Mouse (Mus musculus) brown adipose tissue, adult 24 weeks (tissue): Measurements from ENCODE around the gene Clca4a. TPM values are rescaled to one million over a fixed set of nuclear protein-coding genes. Genes with fewer than 3 reads are reported as not detected.
"Not testable (repeated sequence)": the region's sequence is repeated elsewhere in the genome, so short reads cannot be mapped to it uniquely, and the experiment has no call there.

Source experiments
- H3K27ac ChIP-seq: fragments of 200-500 bp; replicated peaks from 2 replicates; pipeline ENCODE4 v1.5.1; 2012; ENCODE audit warnings: low read depth, mild to moderate bottlenecking, low read length
- H3K4me1 ChIP-seq: fragments of 200-500 bp; 2 replicates; pipeline ENCODE4 v1.6.1; 2012; ENCODE audit warnings: low read length, mixed read lengths; ENCODE audit not compliant: control insufficient read depth, insufficient read depth, insufficient read length
- H3K4me3 ChIP-seq: fragments of 200-500 bp; 2 replicates; pipeline ENCODE4 v1.5.1; 2012; ENCODE audit warnings: low read depth, mild to moderate bottlenecking, low read length, moderate library complexity; ENCODE audit not compliant: insufficient read depth
- polyA plus RNA-seq: library from polyadenylated mRNA; stranded (reverse); fragments of >200 nt; gene quantifications from 2 replicates; pipeline ENCODE4 v1.2.4, GENCODE M21; 2012; ENCODE audit not compliant: missing spikeins, insufficient read depth, insufficient read length

Gene Clca4a
- not detected in 2 replicates for polyA plus RNA-seq

DNA sequence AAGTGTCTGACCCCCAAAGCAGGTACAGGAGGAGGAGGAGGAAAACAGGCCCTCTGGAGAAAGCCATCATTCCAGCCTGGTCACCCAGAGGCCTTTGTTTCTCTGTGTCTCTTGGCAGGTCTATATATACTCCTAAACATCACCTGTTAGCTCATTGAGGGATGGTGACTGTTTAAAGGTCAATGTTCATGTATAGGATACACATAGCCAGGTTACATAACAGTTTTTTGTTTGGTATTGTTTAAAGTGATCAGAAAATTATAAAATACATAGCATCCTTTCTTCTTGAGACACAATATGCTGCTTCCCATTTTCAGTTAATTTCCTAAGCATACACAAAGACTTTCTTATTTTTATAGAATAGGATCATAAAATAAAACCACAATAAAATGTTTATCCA, at the start of gene Clca4a:
Clca4a (minus strand) TSS at position 101 of the 400 bp plus-strand sequence.
- H3K4me3 ChIP-seq: no peak within 1 kb of the TSS
- no peaks in the 10 kb centered on the region for H3K4me1 ChIP-seq
- no peak within 1 kb of the TSS for H3K27ac ChIP-seq

- no peak overlapping the region for H3K27ac ChIP-seq
- no peaks in the 10 kb centered on the region for H3K4me1 ChIP-seq
- H3K4me3 ChIP-seq: no peak overlapping the region
Observed at GRCm38 (mm10) chr3:145017807-145018206, 43.0 kb upstream of the Clca4a start.

GRCm38 (mm10) chr3:145004422-145004821, 29.6 kb upstream of the Clca4a start:
- H3K27ac ChIP-seq: no peak overlapping the region
- no peak overlapping the region for H3K4me3 ChIP-seq
- H3K4me1 ChIP-seq: no peaks in the 10 kb centered on the region

GRCm38 (mm10) chr3:145000912-145001311, 26.1 kb upstream of the Clca4a start:
- H3K4me3 ChIP-seq: no peak overlapping the region
- H3K27ac ChIP-seq: no peak overlapping the region
- H3K4me1 ChIP-seq: no peaks in the 10 kb centered on the region

DNA sequence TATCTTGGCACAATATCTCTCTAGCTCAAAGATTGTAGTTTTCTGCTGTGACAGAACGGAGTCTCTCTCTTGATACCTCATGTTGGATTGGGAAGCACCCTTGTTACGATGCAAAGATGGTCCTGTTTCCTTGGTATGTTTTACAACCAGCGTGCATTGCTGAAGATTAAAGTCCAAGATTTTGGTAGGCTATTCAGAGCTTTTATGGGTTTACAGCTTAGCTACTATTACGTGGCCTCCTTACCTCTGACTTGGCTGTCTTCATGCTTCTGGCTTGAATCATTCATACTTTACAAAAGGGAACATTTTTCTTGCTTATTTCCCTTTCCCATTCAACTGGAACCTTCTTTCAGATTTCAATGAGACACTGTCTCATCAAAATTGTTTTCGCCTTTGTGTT, 18.2 kb upstream of the Clca4a start:
- no peak overlapping the region for H3K4me3 ChIP-seq

DNA sequence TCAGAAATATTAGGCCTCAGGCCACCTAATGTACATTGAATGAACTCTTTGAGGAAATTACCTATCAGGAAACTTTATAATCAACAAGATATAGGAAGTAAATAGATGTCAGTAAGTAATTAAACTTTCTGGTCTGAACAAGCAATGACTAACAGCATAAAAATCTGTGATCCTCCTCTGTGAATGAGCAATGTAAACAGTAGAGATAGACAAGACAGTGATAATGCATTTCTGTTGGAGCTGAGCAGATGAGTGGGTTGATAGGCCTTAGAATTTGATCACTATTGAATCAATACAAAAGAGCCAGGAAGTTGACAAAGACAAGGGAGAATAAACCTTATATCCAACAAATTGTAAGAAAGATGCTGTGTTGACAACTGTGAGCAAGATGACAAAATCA, 17.8 kb upstream of the Clca4a start:
- no peaks in the 10 kb centered on the region for H3K4me1 ChIP-seq
- H3K27ac ChIP-seq: no peak overlapping the region
- H3K4me3 ChIP-seq: no peak overlapping the region

More for the DNA sequence above, 18.2 kb upstream of the Clca4a start:
- Histone ChIP-seq H3K4me1 (no peaks in the 10 kb centered on the region), H3K27ac (no peak overlapping the region)

DNA sequence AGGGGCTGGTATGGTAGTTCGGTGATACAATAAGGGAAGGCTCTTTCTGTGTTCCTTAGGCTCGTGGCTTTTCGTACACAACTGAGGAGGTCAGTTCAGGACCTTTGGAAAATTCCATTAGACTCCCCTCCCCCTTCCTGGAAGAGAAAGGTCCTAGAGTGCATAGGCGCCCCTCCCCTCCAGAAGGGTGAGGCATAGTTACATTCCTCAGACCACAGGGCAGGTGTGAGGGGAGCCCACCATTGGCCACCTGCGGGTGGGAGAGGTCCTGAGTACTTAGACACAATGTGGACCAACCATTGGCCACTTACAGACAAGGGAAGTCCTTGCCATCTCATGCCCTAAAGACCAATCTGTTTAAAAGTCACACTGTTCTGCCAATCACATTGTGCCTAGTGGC, 11.0 kb upstream of the Clca4a start:
- no peak overlapping the region for H3K4me3 ChIP-seq
- H3K4me1 ChIP-seq: no peaks in the 10 kb centered on the region
- no peak overlapping the region for H3K27ac ChIP-seq

DNA sequence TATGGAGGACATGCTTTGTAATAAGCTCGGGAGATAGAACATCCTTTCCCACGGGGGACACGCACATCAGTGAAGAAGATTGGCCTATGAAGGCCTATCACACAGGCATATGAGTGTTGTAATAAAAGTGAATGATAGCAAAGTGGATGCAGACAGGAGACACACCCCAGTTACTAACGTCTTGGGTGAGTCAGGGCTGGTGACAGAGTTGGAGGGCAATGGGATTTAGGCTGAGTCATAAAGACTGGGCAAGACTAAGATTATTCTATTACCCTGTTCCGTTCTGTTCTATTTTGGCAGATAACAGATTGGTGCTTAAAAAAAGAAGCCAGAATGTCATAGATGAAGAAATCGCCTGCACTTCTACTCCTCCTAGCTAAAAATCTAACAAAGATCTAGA, 5.7 kb upstream of the Clca4a start:
- H3K4me3 ChIP-seq: no peak overlapping the region
- no peak overlapping the region for H3K27ac ChIP-seq
- H3K4me1 ChIP-seq: no peaks in the 10 kb centered on the region

- Histone ChIP-seq H3K27ac (no peak overlapping the region), H3K4me1 (no peaks in the 10 kb centered on the region), H3K4me3 (no peak overlapping the region)
Observed at GRCm38 (mm10) chr3:144977631-144978030, 2.8 kb upstream of the Clca4a start.

DNA sequence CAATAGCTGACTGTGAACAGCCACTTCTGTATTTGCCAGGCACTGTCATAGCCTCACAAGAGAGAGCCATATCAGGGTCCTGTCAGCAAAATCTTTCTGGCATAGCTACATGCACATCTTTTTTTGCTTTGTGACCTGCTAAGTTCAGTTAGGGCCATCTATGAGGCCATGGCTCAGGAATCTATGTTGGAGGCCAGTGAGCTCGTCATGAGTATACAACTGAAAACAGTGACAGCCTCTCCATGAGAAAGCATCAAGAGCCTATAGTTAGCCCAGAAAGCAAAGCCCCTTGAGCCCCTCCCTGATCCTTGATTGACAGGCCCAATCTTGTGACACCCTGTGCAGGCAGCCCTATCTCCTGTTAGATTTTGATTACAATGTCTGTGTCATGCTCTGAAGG, 1.2 kb upstream of the Clca4a start:
- Histone ChIP-seq H3K27ac (no peak overlapping the region), H3K4me3 (no peak overlapping the region), H3K4me1 (no peaks in the 10 kb centered on the region)

DNA sequence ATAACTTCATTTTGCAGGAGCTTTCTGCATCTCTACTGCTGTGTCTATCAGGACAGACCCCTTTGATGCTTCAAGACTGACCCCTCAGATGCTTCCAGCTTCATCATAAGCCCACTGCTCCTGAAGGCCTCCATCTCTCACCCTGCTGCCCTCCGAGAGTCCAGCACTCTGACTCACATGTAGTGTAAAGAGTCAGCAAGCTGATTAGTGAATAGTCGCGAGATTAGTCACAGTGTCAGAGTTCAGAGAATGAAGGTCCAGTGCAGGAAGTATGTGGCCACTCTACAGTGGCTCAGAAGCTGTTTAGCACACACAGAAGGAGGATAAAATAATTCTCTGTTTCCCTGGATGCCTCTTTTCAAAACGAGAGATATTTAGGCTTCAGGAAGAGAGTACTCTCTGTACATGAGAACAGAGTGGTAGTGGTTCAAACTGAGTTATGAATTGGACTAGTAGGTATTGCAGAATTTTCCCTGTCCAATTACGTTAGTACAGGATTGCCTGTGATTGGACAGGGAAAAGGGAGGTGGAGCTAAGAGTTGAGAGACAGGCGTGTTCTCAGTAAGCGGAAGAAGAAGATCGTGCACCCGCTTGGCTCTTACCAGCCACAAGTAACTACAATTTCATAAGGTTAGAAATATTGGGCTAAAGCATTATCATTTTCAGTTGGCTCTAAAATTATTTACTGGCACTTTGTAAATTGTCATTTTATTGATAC, 3.1 kb downstream of the Clca4a start:
- no peak overlapping the region for H3K27ac ChIP-seq
- H3K4me3 ChIP-seq: no peak overlapping the region
- no peaks in the 10 kb centered on the region for H3K4me1 ChIP-seq

GRCm38 (mm10) chr3:144969755-144970154, 5.1 kb downstream of the Clca4a start:
- Histone ChIP-seq H3K27ac (no peak overlapping the region), H3K4me1 (no peaks in the 10 kb centered on the region), H3K4me3 (no peak overlapping the region)

- Histone ChIP-seq H3K4me3 (no peak overlapping the region), H3K4me1 (no peaks in the 10 kb centered on the region), H3K27ac (no peak overlapping the region)
Observed at GRCm38 (mm10) chr3:144966074-144966473, 8.8 kb downstream of the Clca4a start.

DNA sequence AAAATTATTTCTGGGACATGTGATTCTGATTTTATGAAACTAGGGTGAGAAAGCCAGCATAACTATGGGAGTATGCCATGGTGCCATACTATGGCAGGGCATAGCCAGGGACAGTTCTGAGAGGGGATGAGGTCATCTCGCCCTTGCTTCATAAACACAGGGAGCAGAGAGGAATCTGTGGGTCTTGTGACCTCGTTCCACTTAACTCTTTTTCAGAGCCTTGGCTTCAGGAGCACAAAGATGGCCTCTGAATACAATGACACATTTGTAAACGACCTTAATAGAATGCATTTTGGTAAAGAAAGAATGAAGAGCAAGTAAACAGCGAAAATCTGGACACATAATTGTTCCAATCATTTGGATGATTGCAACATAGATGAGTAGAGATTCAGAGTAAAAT, 24.0 kb downstream of the Clca4a start:
- H3K4me3 ChIP-seq: no peak overlapping the region
- no peaks in the 10 kb centered on the region for H3K4me1 ChIP-seq
- no peak overlapping the region for H3K27ac ChIP-seq

DNA sequence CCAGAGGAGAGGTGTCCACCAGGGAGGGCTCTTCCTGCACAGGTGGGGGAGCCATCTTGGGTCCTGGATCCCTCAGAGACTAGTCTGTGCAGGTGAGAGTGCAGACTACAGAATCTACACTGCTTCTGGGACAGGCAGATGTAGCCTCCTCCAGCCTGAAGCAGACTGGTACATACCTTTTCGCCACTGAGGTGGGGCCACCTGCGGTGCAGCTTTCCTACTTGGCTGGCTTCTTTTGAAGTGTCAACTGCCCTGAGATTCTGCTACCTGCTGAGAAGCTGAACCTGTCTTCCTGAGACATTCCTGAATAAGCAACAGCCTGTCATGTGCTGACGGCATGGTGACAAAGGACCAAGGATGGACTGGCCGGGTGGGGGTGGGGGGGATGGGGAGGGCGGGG, 27.5 kb downstream of the Clca4a start:
- H3K27ac ChIP-seq, H3K4me1 ChIP-seq, H3K4me3 ChIP-seq: not testable (repeated sequence)

DNA sequence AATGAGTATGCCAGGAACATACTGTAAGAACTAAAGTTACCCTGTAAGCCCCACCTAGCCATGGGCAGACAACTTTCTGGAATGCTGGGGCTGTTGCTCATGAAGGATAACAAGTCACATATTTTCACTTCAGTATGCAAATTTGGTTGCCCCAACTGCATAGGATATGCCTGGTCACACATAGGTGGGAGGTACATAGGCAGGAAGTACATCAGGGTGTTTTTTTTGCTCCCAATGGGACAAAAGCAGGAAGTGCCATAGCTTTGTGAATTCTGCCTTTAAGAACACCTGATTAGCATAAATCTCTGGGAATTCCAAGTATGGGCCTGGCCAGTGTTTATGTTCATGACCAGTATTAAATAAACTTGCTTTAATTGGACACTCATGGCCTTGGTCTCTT, 41.2 kb downstream of the Clca4a start:
- H3K4me3 ChIP-seq, H3K4me1 ChIP-seq, H3K27ac ChIP-seq: not testable (repeated sequence)
